Mouse (Mus musculus): ENCODE data around the gene Ttc37. TPM values are rescaled to one million over a fixed set of nuclear protein-coding genes. Genes with fewer than 3 reads are reported as not detected.

Ttc37 gene
- polyA plus RNA-seq, 1 experiment from 2014 or later: 12.5 TPM

GRCm38 (mm10) chr13:76190273-76190672 is 91.7 kb downstream of the Ttc37 start:
- no peaks in the 10 kb centered on the region for H3K27me3 ChIP-seq (replicated peaks; ENCODE audit: control insufficient read depth, insufficient read depth, low read length)
- H3K9me3 ChIP-seq (ENCODE audit: control insufficient read depth, low read length): no peaks in the 10 kb centered on the region

GRCm38 (mm10) chr13:76194937-76195336 is 96.4 kb downstream of the Ttc37 start:
- no peak for DNase-seq (ENCODE audit: low spot score)
- no peak for ATAC-seq (replicated peaks; ENCODE audit: low FRiP score)
- H3K36me3 ChIP-seq (ENCODE audit: control insufficient read depth, insufficient read depth, low read length): peaks cover 3% of the 10 kb centered on the region; the same call in 1 of the 2 replicates
- H3K4me2 ChIP-seq: no peak overlapping the region
- H3K27me3 ChIP-seq (replicated peaks; ENCODE audit: control insufficient read depth, insufficient read depth, low read length): no peaks in the 10 kb centered on the region
- H3K4me3 ChIP-seq (ENCODE audit: low read depth, low read length): no peak overlapping the region
- no peaks in the 10 kb centered on the region for H3K4me1 ChIP-seq (replicated peaks; ENCODE audit: control insufficient read depth, insufficient read depth, low read length)
- no peak overlapping the region for H3K9ac ChIP-seq (ENCODE audit: low read depth, low read length)
- H3K27ac ChIP-seq (ENCODE audit: low read depth, low read length): no peak overlapping the region
- H3K9me3 ChIP-seq (ENCODE audit: control insufficient read depth, low read length): no peaks in the 10 kb centered on the region

More at GRCm38 (mm10) chr13:76190273-76190672, 91.7 kb downstream of the Ttc37 start:
- H3K4me3 ChIP-seq (ENCODE audit: low read depth, low read length): no peak overlapping the region
- 87% methylated on average over 3 of the region's 3 CpGs for WGBS
- H3K9ac ChIP-seq (ENCODE audit: low read depth, low read length): no peak overlapping the region
- H3K27ac ChIP-seq (ENCODE audit: low read depth, low read length): no peak overlapping the region
- no peak overlapping the region for H3K4me2 ChIP-seq
- H3K36me3 ChIP-seq (ENCODE audit: control insufficient read depth, insufficient read depth, low read length): peaks cover 8% of the 10 kb centered on the region
- ATAC-seq (replicated peaks; ENCODE audit: low FRiP score) (no peak), DNase-seq (ENCODE audit: low spot score) (no peak)
- no peaks in the 10 kb centered on the region for H3K4me1 ChIP-seq (replicated peaks; ENCODE audit: control insufficient read depth, insufficient read depth, low read length)

- DNase-seq (ENCODE audit: low spot score): no peak
Measured at GRCm38 (mm10) chr13:76195431-76196138, 97.1 kb downstream of the Ttc37 start.

GRCm38 (mm10) chr13:76197297-76197848 is 98.8 kb downstream of the Ttc37 start:
- Histone ChIP-seq H3K36me3 (ENCODE audit: control insufficient read depth, insufficient read depth, low read length) (no peaks in the 10 kb centered on the region), H3K9ac (ENCODE audit: low read depth, low read length) (no peak overlapping the region), H3K4me3 (ENCODE audit: low read depth, low read length) (no peak overlapping the region), H3K27me3 (replicated peaks; ENCODE audit: control insufficient read depth, insufficient read depth, low read length) (no peaks in the 10 kb centered on the region), H3K9me3 (ENCODE audit: control insufficient read depth, low read length) (no peaks in the 10 kb centered on the region), H3K4me1 (replicated peaks; ENCODE audit: control insufficient read depth, insufficient read depth, low read length) (no peaks in the 10 kb centered on the region), H3K4me2 (no peak overlapping the region), H3K27ac (ENCODE audit: low read depth, low read length) (no peak overlapping the region)
- WGBS: 71% methylated on average over 3 of the region's 3 CpGs
- DNase-seq (ENCODE audit: low spot score) (no peak), ATAC-seq (replicated peaks; ENCODE audit: low FRiP score) (no peak)

More at GRCm38 (mm10) chr13:76195431-76196138, 97.1 kb downstream of the Ttc37 start:
- H3K27ac ChIP-seq (ENCODE audit: low read depth, low read length): no peak overlapping the region
- no peak for ATAC-seq (replicated peaks; ENCODE audit: low FRiP score)
- peaks cover 2% of the 10 kb centered on the region; the same call in 1 of the 2 replicates for H3K36me3 ChIP-seq (ENCODE audit: control insufficient read depth, insufficient read depth, low read length)
- no peaks in the 10 kb centered on the region for H3K4me1 ChIP-seq (replicated peaks; ENCODE audit: control insufficient read depth, insufficient read depth, low read length)
- H3K4me2 ChIP-seq: no peak overlapping the region
- H3K9ac ChIP-seq (ENCODE audit: low read depth, low read length): no peak overlapping the region
- no peak overlapping the region for H3K4me3 ChIP-seq (ENCODE audit: low read depth, low read length)
- H3K9me3 ChIP-seq (ENCODE audit: control insufficient read depth, low read length): no peaks in the 10 kb centered on the region
- WGBS: 90% methylated on average over 8 of the region's 8 CpGs
- H3K27me3 ChIP-seq (replicated peaks; ENCODE audit: control insufficient read depth, insufficient read depth, low read length): no peaks in the 10 kb centered on the region

- Histone ChIP-seq H3K4me2 (no peak overlapping the region), H3K36me3 (ENCODE audit: control insufficient read depth, insufficient read depth, low read length) (no peaks in the 10 kb centered on the region), H3K27me3 (replicated peaks; ENCODE audit: control insufficient read depth, insufficient read depth, low read length) (no peaks in the 10 kb centered on the region), H3K4me3 (ENCODE audit: low read depth, low read length) (no peak overlapping the region), H3K9ac (ENCODE audit: low read depth, low read length) (no peak overlapping the region), H3K27ac (ENCODE audit: low read depth, low read length) (no peak overlapping the region), H3K9me3 (ENCODE audit: control insufficient read depth, low read length) (no peaks in the 10 kb centered on the region), H3K4me1 (replicated peaks; ENCODE audit: control insufficient read depth, insufficient read depth, low read length) (no peaks in the 10 kb centered on the region)
- no peak for ATAC-seq (replicated peaks; ENCODE audit: low FRiP score)
- 90% methylated on average over 4 of the region's 4 CpGs for WGBS
- DNase-seq (ENCODE audit: low spot score): no peak
Measured at GRCm38 (mm10) chr13:76199943-76200342, 101.4 kb downstream of the Ttc37 start.

GRCm38 (mm10) chr13:76214928-76215327 is 116.4 kb downstream of the Ttc37 start:
- no peak for ATAC-seq (replicated peaks; ENCODE audit: low FRiP score)

GRCm38 (mm10) chr13:76215397-76215796 is 116.9 kb downstream of the Ttc37 start:
- no peak; the same call in 1 of the 2 replicates for ATAC-seq (replicated peaks; ENCODE audit: low FRiP score)
- 42% methylated on average over 2 of the region's 2 CpGs for WGBS

More at GRCm38 (mm10) chr13:76214928-76215327, 116.4 kb downstream of the Ttc37 start:
- no peaks in the 10 kb centered on the region for H3K27me3 ChIP-seq (replicated peaks; ENCODE audit: control insufficient read depth, insufficient read depth, low read length)
- no peak overlapping the region for H3K4me2 ChIP-seq
- DNase-seq (ENCODE audit: low spot score): no peak
- H3K9me3 ChIP-seq (ENCODE audit: control insufficient read depth, low read length): no peaks in the 10 kb centered on the region
- no peaks in the 10 kb centered on the region for H3K36me3 ChIP-seq (ENCODE audit: control insufficient read depth, insufficient read depth, low read length)
- no peak overlapping the region for H3K9ac ChIP-seq (ENCODE audit: low read depth, low read length)
- 81% methylated on average over 2 of the region's 2 CpGs for WGBS
- no peak overlapping the region for H3K4me3 ChIP-seq (ENCODE audit: low read depth, low read length)
- no peak overlapping the region for H3K27ac ChIP-seq (ENCODE audit: low read depth, low read length)
- H3K4me1 ChIP-seq (replicated peaks; ENCODE audit: control insufficient read depth, insufficient read depth, low read length): no peaks in the 10 kb centered on the region

More at GRCm38 (mm10) chr13:76215397-76215796, 116.9 kb downstream of the Ttc37 start:
- Histone ChIP-seq H3K27me3 (replicated peaks; ENCODE audit: control insufficient read depth, insufficient read depth, low read length) (no peaks in the 10 kb centered on the region), H3K9ac (ENCODE audit: low read depth, low read length) (no peak overlapping the region), H3K9me3 (ENCODE audit: control insufficient read depth, low read length) (no peaks in the 10 kb centered on the region), H3K4me2 (no peak overlapping the region), H3K27ac (ENCODE audit: low read depth, low read length) (no peak overlapping the region), H3K4me1 (replicated peaks; ENCODE audit: control insufficient read depth, insufficient read depth, low read length) (no peaks in the 10 kb centered on the region), H3K4me3 (ENCODE audit: low read depth, low read length) (no peak overlapping the region), H3K36me3 (ENCODE audit: control insufficient read depth, insufficient read depth, low read length) (no peaks in the 10 kb centered on the region)
- DNase-seq (ENCODE audit: low spot score): no peak

Measured in liver, embryonic 11.5 days (tissue).